Mouse (Mus musculus) thymus, postnatal 4 days (tissue): ENCODE measurements around the gene Apol10b.
"Not testable (repeated sequence)": the region's sequence is repeated elsewhere in the genome, so short reads cannot be mapped to it uniquely, and the experiment has no call there.

Source experiments
- DNase-seq: peaks from one replicate; pipeline ENCODE4 v3.0.0; 2021

Gene Apol10b

DNA sequence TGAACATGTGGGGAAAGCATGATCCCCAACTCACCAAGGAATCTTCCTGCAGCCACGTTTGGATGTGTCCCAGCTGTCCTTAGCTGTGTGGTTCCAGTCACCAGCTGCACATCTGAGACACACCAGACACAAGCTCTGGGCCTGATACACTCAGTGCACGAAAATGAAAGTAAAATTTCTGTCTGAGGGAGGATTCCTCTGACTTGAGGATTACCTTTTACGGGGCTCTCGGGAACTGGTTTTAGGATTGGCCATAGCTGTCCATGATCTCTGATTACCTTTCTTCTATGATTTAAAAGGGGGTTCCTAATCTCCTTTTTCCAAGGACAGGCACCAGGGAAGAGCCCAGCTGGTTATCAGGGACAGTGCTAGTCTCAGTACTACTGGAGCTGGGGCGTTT lies at the start of gene Apol10b:
Apol10b (minus strand) TSS at position 165 of the 400 bp plus-strand sequence.
- no peak for DNase-seq

- DNase-seq, result not testable (repeated sequence)
Measured at GRCm38 (mm10) chr15:77643176-77643575, 47.3 kb upstream of the Apol10b start, which contains the start of gene Apol11b. TSS of gene Apol11b (minus strand) at chr15:77643286.

GRCm38 (mm10) chr15:77629822-77630221 lies 33.9 kb upstream of the Apol10b start:
- DNase-seq, result not testable (repeated sequence)

DNA sequence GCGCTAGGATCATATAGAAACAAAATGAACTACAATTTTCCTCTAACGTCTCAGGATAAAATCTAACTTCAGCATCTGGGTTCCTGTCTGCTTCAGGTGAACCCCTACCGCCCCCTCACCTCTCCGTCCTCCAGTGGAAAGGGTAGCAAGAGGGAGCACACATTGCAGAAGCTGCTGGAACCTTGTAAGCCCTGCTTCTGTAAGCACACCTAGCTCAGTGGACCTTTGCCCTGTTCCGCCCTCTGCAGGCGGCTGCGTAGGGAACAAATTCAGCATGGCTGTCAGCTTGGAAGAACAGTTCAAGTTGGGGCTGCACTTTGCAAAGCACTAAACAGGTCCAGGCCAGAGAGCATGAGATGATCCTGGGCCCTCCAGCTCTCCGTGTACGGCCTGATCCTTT lies 32.7 kb upstream of the Apol10b start:
- not testable (repeated sequence) for DNase-seq

GRCm38 (mm10) chr15:77626471-77626870 lies 30.5 kb upstream of the Apol10b start:
- not testable (repeated sequence) for DNase-seq

DNA sequence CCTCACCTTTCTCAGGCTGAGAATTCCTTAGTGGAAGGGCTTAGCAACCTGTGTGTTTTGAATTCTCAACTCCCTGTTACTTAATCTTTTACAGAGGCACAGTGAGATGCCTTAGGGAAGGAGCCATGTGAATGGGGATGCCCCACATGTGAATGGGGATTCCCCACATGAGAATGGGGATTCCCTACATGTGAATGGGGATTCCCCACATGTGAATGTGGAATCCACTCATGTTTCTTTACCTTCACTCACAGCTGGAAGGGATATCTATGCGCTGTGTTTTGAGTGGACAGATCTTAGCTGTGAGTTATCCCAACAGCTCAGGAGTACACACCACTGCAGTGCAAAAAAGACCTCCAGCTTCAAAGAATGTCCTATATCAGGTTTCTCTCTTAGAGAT lies 28.8 kb upstream of the Apol10b start:
- DNase-seq, result no peak

DNA sequence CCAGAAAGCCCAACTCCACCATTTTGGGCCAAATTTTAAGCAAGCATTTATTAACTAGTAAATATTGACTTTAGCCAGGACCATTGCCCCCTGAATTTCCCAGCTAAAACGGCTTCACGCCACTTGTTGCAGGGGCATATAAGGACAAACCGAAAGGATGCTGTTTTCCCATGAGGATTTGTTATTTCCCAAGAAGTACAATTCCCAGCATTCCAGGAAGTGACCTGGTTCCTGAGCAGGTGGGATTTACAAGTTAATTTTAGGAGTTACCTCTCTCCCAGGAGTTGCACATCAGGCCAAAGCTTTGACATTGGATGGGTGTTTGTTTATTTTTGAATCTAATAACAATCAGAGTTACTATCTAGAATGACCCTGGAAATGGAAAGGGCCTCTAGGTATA lies 10.1 kb upstream of the Apol10b start:
- DNase-seq, result no peak

DNA sequence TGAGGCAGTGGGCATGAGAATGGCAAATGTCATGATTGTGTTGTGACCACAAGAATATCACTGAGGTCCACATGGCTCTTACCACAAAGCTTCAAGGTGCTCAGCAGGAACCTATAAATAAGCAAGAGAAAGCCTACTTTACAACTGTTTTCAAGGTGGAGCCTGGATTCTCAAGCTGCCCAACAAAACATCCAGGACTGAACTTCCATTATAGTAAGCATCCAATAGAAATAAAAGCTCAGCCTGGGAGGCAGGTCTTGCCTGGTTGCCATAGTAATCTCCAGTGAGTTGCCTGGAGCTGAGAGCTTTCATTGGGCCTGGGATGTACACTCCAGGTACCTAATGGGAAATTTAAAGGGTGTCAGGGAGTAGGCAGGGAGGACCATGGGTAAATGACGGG lies 3.0 kb upstream of the Apol10b start, which contains the start of gene Gm36245:
Gm36245 (plus strand) TSS at position 301 of the 400 bp plus-strand sequence.
- DNase-seq, result no peak

DNA sequence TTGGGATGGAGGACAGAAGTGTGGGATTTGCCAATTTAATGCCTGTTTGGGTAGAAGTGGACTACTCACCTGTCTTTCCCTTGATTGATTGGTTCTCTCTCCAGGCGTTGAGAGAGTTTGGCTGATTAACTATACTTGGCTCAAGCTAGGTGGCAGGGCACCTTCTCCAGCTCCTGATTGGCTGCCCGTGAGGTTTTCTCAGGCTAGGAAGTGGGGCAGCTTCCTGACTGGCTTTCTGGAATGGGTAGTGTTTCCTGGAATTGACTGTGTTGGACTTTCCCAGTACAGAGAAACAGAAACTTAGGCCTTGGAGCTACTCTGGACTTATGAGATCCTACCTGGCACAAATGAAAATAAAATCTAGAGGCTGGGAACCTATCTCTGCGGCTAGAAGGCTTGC lies 2.5 kb upstream of the Apol10b start:
- DNase-seq, result no peak

DNA sequence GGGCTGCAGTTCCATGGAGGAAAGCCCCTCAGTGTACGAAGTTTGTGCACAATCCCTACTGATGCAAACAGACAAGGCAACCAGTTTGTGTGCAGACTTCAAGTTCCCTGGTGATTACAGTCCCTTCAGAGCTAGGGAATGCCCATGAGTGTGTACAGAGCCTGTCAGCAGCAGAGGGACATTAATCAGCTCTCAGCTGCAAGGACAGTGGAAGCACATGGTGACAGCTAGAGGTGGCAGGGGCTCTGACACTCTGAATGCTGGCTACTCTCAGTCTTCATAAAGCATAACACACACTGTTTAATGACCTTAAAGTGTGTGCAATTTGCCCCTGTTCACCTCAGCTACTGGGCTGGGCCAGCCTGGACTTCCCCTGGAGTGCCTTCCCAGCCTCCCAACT lies 2.4 kb downstream of the Apol10b start:
- no peak for DNase-seq

DNA sequence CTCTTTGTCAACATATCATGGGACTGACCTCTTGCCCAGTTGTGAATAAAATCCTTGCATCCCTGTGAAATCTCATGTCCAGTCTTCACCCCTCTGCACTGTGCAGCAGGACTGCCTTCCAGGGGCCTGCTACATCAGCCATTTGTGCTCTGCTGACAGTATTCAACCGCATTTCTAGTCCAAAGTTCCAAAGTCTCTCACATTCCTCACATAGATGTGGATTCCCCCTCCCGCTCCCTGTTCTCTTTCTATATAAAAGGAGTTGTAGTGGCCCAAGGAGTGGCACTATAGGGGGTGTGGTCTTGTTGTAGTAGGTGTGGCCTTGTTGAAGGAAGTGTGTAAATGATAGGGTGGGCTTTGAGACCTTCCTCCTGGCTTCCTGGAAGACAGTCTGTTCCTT lies 5.0 kb downstream of the Apol10b start:
- DNase-seq, result no peak

GRCm38 (mm10) chr15:77588981-77589380 lies 6.9 kb downstream of the Apol10b start:
- no peak for DNase-seq

DNA sequence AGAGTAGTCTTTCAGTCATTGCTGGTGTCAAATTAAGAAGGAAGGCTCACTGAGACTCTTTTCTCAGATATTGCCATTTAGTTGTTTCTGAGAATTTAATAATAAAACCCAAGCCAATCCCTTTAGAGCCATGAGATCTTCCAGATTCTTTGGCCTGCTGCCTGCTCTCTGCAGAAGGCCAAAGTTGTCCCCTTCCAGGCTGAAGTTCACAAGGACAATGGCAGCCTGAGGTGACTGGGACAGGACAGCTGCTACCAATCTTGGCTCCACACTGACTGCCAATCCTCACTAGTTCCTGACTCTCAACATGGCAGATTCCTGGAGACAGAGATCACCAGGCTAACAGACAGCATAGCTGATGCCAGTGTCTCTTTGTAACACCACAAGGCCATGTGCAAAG lies 8.9 kb downstream of the Apol10b start:
- DNase-seq, result no peak

- DNase-seq, result no peak
Measured at GRCm38 (mm10) chr15:77581681-77582080, 14.2 kb downstream of the Apol10b start.

GRCm38 (mm10) chr15:77579311-77579710 lies 16.6 kb downstream of the Apol10b start:
- no peak for DNase-seq

DNA sequence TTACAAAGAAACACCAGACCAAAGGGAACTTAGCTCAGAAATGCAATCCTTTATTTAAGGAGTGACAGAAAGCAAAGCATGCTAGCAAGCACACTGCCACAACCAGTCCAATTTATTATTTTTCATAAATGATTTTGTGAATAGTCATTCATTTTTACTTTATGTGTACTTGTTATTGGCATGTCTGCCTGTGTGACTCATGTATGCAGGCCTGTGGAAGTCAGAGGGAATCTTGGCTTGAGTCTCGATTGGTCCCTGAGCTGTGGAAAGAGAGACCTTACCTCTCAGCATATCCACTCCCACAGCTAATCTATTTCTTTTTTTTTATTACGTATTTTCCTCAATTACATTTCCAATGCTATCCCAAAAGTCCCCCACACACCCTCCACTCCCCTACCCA lies 17.1 kb downstream of the Apol10b start:
- no peak for DNase-seq

GRCm38 (mm10) chr15:77563219-77563618 lies 32.7 kb downstream of the Apol10b start:
- no peak for DNase-seq

DNA sequence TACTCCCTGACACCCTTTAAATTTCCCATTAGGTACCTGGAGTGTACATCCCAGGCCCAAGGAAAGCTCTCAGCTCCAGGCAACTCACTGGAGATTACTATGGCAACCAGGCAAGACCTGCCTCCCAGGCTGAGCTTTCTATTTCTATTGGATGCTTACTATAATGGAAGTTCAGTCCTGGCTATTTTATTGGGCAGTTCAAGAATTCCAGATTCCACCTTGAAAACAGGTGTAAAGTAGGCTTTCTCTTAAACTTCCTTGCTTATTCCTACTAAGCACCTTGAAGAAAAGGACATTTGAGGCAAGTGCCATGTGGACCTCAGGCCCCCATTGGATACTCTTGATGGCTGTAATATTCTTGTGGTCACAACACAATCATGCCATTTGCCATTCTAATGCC lies 34.1 kb downstream of the Apol10b start, which contains the start of gene 1700025B11Rik:
1700025B11Rik (minus strand) TSS at position 101 of the 400 bp plus-strand sequence.
- no peak for DNase-seq

- DNase-seq, result not testable (repeated sequence)
Measured at GRCm38 (mm10) chr15:77539221-77539620, 56.7 kb downstream of the Apol10b start.
